Mouse (Mus musculus) E14TG2a.4 (cell line): ENCODE data around the gene AU022252.

Experiments
- CTCF ChIP-seq: conservative IDR thresholded peaks from 2 replicates; pipeline ENCODE4 v1.5.1; 2014; ENCODE audit warnings: low read length
- NANOG ChIP-seq: IDR thresholded peaks from 2 replicates; pipeline ENCODE4 v1.6.1; 2014; ENCODE audit warnings: borderline replicate concordance, low read length, mixed read lengths
- POU5F1 ChIP-seq: IDR thresholded peaks from 2 replicates; pipeline ENCODE4 v1.6.1; 2014; ENCODE audit warnings: low read length, borderline replicate concordance

GRCm38 (mm10) chr4:119275726-119276125, 43.2 kb upstream of the AU022252 start:
- TF ChIP-seq CTCF = no peak
- no peak for TF ChIP-seq POU5F1
- TF ChIP-seq NANOG = no peak
